Mouse (Mus musculus) heart, postnatal 0 days (tissue): ENCODE results near the gene Tead4. TPM values are rescaled to one million over a fixed set of nuclear protein-coding genes. Genes with fewer than 3 reads are reported as not detected.
A peak's percentile ranks its signal among the peaks of the same experiment; 100 is the strongest.

ENCODE experiments used
- ATAC-seq: fragments of 200-750 bp; cut with Nextera tagmentation; 2 replicates; pipeline ENCODE4 v1.8.0; 2017; ENCODE audit warnings: low read depth, moderate number of reproducible peaks, moderate library complexity; ENCODE audit not compliant: insufficient read depth
- DNase-seq: peaks from one replicate; pipeline ENCODE4 v3.0.0-alpha.2; 2016; ENCODE audit warnings: low spot score
- H3K27ac ChIP-seq: fragments of 300-500 bp; sonication (generic); 2 replicates; pipeline ENCODE4 v1.5.1; 2014; ENCODE audit warnings: low read depth, mild to moderate bottlenecking
- H3K27me3 ChIP-seq: fragments of 300-500 bp; sonication (generic); 2 replicates; pipeline ENCODE4 v1.6.1; 2014; ENCODE audit warnings: low read length, mixed read lengths; ENCODE audit not compliant: control insufficient read depth, insufficient read depth
- H3K36me3 ChIP-seq: fragments of 300-500 bp; sonication (generic); replicated peaks from 2 replicates; pipeline ENCODE4 v1.6.1; 2014; ENCODE audit warnings: low read length, mixed read lengths; ENCODE audit not compliant: control insufficient read depth, insufficient read depth
- H3K4me1 ChIP-seq: fragments of 300-500 bp; sonication (generic); 2 replicates; pipeline ENCODE4 v1.6.1; 2014; ENCODE audit warnings: antibody characterized with exemption; ENCODE audit not compliant: control insufficient read depth, insufficient read depth
- H3K4me2 ChIP-seq: fragments of 300-500 bp; sonication (generic); 2 replicates; pipeline ENCODE4 v1.6.1; 2014; ENCODE audit warnings: low read depth, mild to moderate bottlenecking, low read length, moderate library complexity
- H3K4me3 ChIP-seq: fragments of 300-500 bp; sonication (generic); 2 replicates; pipeline ENCODE4 v1.5.1; 2014; ENCODE audit warnings: low read depth, low read length
- H3K9ac ChIP-seq: fragments of 300-500 bp; sonication (generic); replicated peaks from 2 replicates; pipeline ENCODE4 v1.6.1; 2014; ENCODE audit warnings: low read depth, low read length, mixed read lengths
- H3K9me3 ChIP-seq: fragments of 300-500 bp; sonication (generic); replicated peaks from 2 replicates; pipeline ENCODE4 v1.6.1; 2016; ENCODE audit warnings: low read length; ENCODE audit not compliant: control insufficient read depth
- CTCF ChIP-seq: IDR thresholded peaks from 2 replicates; pipeline ENCODE4 v1.5.1; 2016; ENCODE audit warnings: antibody characterized with exemption, control low read depth, low read depth
- EP300 ChIP-seq: IDR thresholded peaks from 2 replicates; pipeline ENCODE4 v1.6.1; 2016; ENCODE audit warnings: antibody characterized with exemption, low read depth
- whole genome bisulfite sequencing: fragments of 180-500 bp; shearing (Covaris S2); extraction: QIAGEN DNeasy Blood & Tissue Kit; methylation state at CpG from one replicate; pipeline ENCODE4 v1.1.7; 2014; 5-methylcytosine and 5-hydroxymethylcytosine counted together
- polyA plus RNA-seq: library from polyadenylated mRNA; unstranded; fragments of >200 nt; fragmentation: Nextera tagmentation; extraction: Ambion mirVana; gene quantifications from 2 replicates; pipeline ENCODE4 v1.2.1, GENCODE M21; 2015
- total RNA-seq: library from RNA; depleted of rRNA; stranded (reverse); fragments of >200 nt; gene quantifications from 2 replicates; pipeline ENCODE4 v1.2.3, GENCODE M21; 2014; ENCODE audit warnings: low replicate concordance

The Tead4 gene
- total and polyA plus RNA-seq, 2 experiments from 2014 or later, result 1.5 to 4.2 TPM

- no peak overlapping the region for H3K9ac ChIP-seq
- ATAC-seq, result peak; percentile 75
- no peak overlapping the region for H3K27ac ChIP-seq
- H3K9me3 ChIP-seq, result no peaks in the 10 kb centered on the region
- WGBS, result 5% methylated on average over 16 of the region's 16 CpGs
- H3K27me3 ChIP-seq, result no peaks in the 10 kb centered on the region
- H3K4me2 ChIP-seq, result peak overlapping the region; percentile 56
- no peak for TF ChIP-seq CTCF
- no peak for TF ChIP-seq EP300
- DNase-seq, result peak; percentile 63
- H3K4me3 ChIP-seq, result peak overlapping the region; percentile 34
- no peaks in the 10 kb centered on the region for H3K36me3 ChIP-seq
- H3K4me1 ChIP-seq, result peaks cover 8% of the 10 kb centered on the region; the same call in 1 of the 2 replicates
These were observed 14.7 kb downstream of the Tead4 start for GRCm38 (mm10) chr6:128285792-128286430.

GRCm38 (mm10) chr6:128282126-128282525, 18.5 kb downstream of the Tead4 start:
- 67% methylated on average over 3 of the region's 3 CpGs for WGBS
- H3K27me3 ChIP-seq, result no peaks in the 10 kb centered on the region
- no peak overlapping the region for H3K27ac ChIP-seq
- H3K9ac ChIP-seq, result no peak overlapping the region
- H3K36me3 ChIP-seq, result no peaks in the 10 kb centered on the region
- DNase-seq, result no peak
- H3K4me2 ChIP-seq, result no peak overlapping the region
- no peaks in the 10 kb centered on the region for H3K9me3 ChIP-seq
- no peak for ATAC-seq
- peaks cover 8% of the 10 kb centered on the region; the same call in 1 of the 2 replicates for H3K4me1 ChIP-seq
- H3K4me3 ChIP-seq, result no peak overlapping the region
- TF ChIP-seq CTCF (no peak), EP300 (no peak)

- Histone ChIP-seq H3K27ac (no peak overlapping the region), H3K27me3 (no peaks in the 10 kb centered on the region), H3K4me3 (no peak overlapping the region), H3K36me3 (no peaks in the 10 kb centered on the region), H3K4me2 (no peak overlapping the region), H3K9me3 (no peaks in the 10 kb centered on the region), H3K9ac (no peak overlapping the region), H3K4me1 (peaks cover 3% of the 10 kb centered on the region; the same call in 1 of the 2 replicates)
- WGBS, result 47% methylated on average over 14 of the region's 14 CpGs
- TF ChIP-seq CTCF (no peak), EP300 (no peak)
- DNase-seq, result no peak
- ATAC-seq, result no peak
These were observed 20.0 kb downstream of the Tead4 start for GRCm38 (mm10) chr6:128280472-128281145.

GRCm38 (mm10) chr6:128279608-128280007, 21.0 kb downstream of the Tead4 start:
- no peak for DNase-seq
- WGBS, result 51% methylated on average over 5 of the region's 5 CpGs

GRCm38 (mm10) chr6:128279099-128279498, 21.5 kb downstream of the Tead4 start:
- ATAC-seq, result no peak
- TF ChIP-seq EP300 (no peak), CTCF (no peak)
- Histone ChIP-seq H3K27me3 (no peaks in the 10 kb centered on the region), H3K36me3 (no peaks in the 10 kb centered on the region), H3K9ac (no peak overlapping the region), H3K4me3 (no peak overlapping the region), H3K4me2 (no peak overlapping the region), H3K9me3 (no peaks in the 10 kb centered on the region), H3K4me1 (no peaks in the 10 kb centered on the region), H3K27ac (no peak overlapping the region)
- 57% methylated on average over 4 of the region's 4 CpGs for WGBS
- DNase-seq, result no peak

More at GRCm38 (mm10) chr6:128279608-128280007, 21.0 kb downstream of the Tead4 start:
- Histone ChIP-seq H3K27ac (no peak overlapping the region), H3K36me3 (no peaks in the 10 kb centered on the region), H3K4me1 (no peaks in the 10 kb centered on the region), H3K9ac (no peak overlapping the region), H3K4me3 (no peak overlapping the region), H3K9me3 (no peaks in the 10 kb centered on the region), H3K27me3 (no peaks in the 10 kb centered on the region), H3K4me2 (no peak overlapping the region)
- no peak for TF ChIP-seq EP300
- no peak for ATAC-seq
